Mouse (Mus musculus) MEL (cell line): ENCODE measurements around the gene Spns2. TPM values are rescaled to one million over a fixed set of nuclear protein-coding genes. Genes with fewer than 3 reads are reported as not detected.

Experiments used
- DNase-seq: peaks from one replicate; pipeline ENCODE4 v3.0.0; 2011; ENCODE audit warnings: low read depth, low spot score
- H3K27ac ChIP-seq: 2 replicates; pipeline ENCODE4 v1.5.1; 2012; ENCODE audit warnings: low read depth, mild to moderate bottlenecking, control low read depth, low read length, moderate library complexity; ENCODE audit not compliant: control insufficient read depth
- H3K27me3 ChIP-seq, 2 experiments: fragments of 150-350 bp in 1 of 2; sonication (generic) in 1 of 2; 2 replicates each; pipeline ENCODE4 v1.6.1; 2012; ENCODE audit warnings: low read length in 2 of 2, mild to moderate bottlenecking in 2 of 2, improper control_type of control experiment in 1 of 2, moderate library complexity in 1 of 2; ENCODE audit not compliant: insufficient read depth in 2 of 2, control insufficient read depth in 1 of 2
- H3K36me3 ChIP-seq, 2 experiments: 2 replicates each; pipeline ENCODE4 v1.6.1; 2012 to 2014; ENCODE audit warnings: low read length in 2 of 2, improper control_type of control experiment in 1 of 2, inconsistent platforms in 1 of 2, mild to moderate bottlenecking in 1 of 2; ENCODE audit not compliant: insufficient read depth in 2 of 2, control insufficient read depth in 1 of 2
- H3K4me1 ChIP-seq, 2 experiments: fragments of 150-350 bp in 1 of 2; sonication (generic) in 1 of 2; 2 replicates each; pipeline ENCODE4 v1.6.1; 2012; ENCODE audit warnings: low read length in 2 of 2, improper control_type of control experiment in 1 of 2, mild to moderate bottlenecking in 1 of 2; ENCODE audit not compliant: insufficient read depth in 2 of 2, control insufficient read depth in 1 of 2
- H3K4me3 ChIP-seq, 2 experiments: fragments of 150-350 bp in 1 of 2; sonication (generic) in 1 of 2; 2 replicates each; pipeline ENCODE4 v1.5.1; 2012; ENCODE audit warnings: low read depth in 2 of 2, low read length in 2 of 2, mild to moderate bottlenecking in 2 of 2, moderate library complexity in 2 of 2, control low read depth in 1 of 2, improper control_type of control experiment in 1 of 2; ENCODE audit not compliant: control insufficient read depth in 1 of 2, insufficient read depth in 1 of 2
- H3K79me2 ChIP-seq: 2 replicates; pipeline ENCODE4 v1.6.1; 2012; ENCODE audit warnings: mild to moderate bottlenecking, low read length, moderate library complexity; ENCODE audit not compliant: control insufficient read depth, poor library complexity, insufficient read depth
- H3K9ac ChIP-seq: 2 replicates; pipeline ENCODE4 v1.6.1; 2012; ENCODE audit warnings: low read depth, mild to moderate bottlenecking, control low read depth, low read length, moderate library complexity; ENCODE audit not compliant: control insufficient read depth, poor library complexity, severe bottlenecking
- H3K9me3 ChIP-seq: fragments of 150-350 bp; sonication (generic); replicated peaks from 2 replicates; pipeline ENCODE4 v1.6.1; 2012; ENCODE audit warnings: mild to moderate bottlenecking, low read length, improper control_type of control experiment, moderate library complexity; ENCODE audit not compliant: insufficient read depth
- BHLHE40 ChIP-seq: IDR thresholded peaks from 2 replicates; pipeline ENCODE4 v1.6.1; 2012; ENCODE audit warnings: low read depth, mild to moderate bottlenecking, inconsistent platforms, low read length, improper control_type of control experiment, borderline replicate concordance
- CHD2 ChIP-seq: IDR thresholded peaks from 2 replicates; pipeline ENCODE4 v1.6.1; 2011; ENCODE audit warnings: low read length, improper control_type of control experiment
- ELF1 ChIP-seq: IDR thresholded peaks from 2 replicates; pipeline ENCODE4 v1.6.1; 2014; ENCODE audit warnings: low read depth, mild to moderate bottlenecking, inconsistent platforms, low read length, improper control_type of control experiment, moderate library complexity
- ETS1 ChIP-seq: IDR thresholded peaks from 2 replicates; pipeline ENCODE4 v1.6.1; 2012; ENCODE audit warnings: low read depth, mild to moderate bottlenecking, inconsistent platforms, low read length, improper control_type of control experiment, moderate library complexity
- GATA1 ChIP-seq: IDR thresholded peaks from 2 replicates; pipeline ENCODE4 v1.6.1; 2011; ENCODE audit warnings: low read depth, low read length, improper control_type of control experiment
- MXI1 ChIP-seq: IDR thresholded peaks from 2 replicates; pipeline ENCODE4 v1.6.1; 2011; ENCODE audit warnings: mild to moderate bottlenecking, low read depth, low read length, improper control_type of control experiment
- NELFE ChIP-seq: IDR thresholded peaks from 2 replicates; pipeline ENCODE4 v1.6.1; 2011; ENCODE audit warnings: low read depth, low read length, improper control_type of control experiment
- NRF1 ChIP-seq: IDR thresholded peaks from 2 replicates; pipeline ENCODE4 v1.6.1; 2014; ENCODE audit warnings: low read depth, mild to moderate bottlenecking, inconsistent platforms, low read length, improper control_type of control experiment, moderate library complexity; ENCODE audit not compliant: poor library complexity, insufficient read depth, severe bottlenecking
- POLR2A ChIP-seq, 2 experiments: IDR thresholded peaks; 2 replicates each; pipeline ENCODE4 v1.6.1; 2011 to 2012; ENCODE audit warnings: low read length in 2 of 2, mild to moderate bottlenecking in 2 of 2, control low read depth in 1 of 2, improper control_type of control experiment in 1 of 2, low read depth in 1 of 2, moderate library complexity in 1 of 2; ENCODE audit not compliant: control insufficient read depth in 1 of 2, insufficient read depth in 1 of 2, poor library complexity in 1 of 2
- POLR2AphosphoS2 ChIP-seq: IDR thresholded peaks from 2 replicates; pipeline ENCODE4 v1.6.1; 2011; ENCODE audit warnings: low read length, improper control_type of control experiment
- POLR2AphosphoS5 ChIP-seq: IDR thresholded peaks from 2 replicates; pipeline ENCODE4 v1.6.1; 2012; ENCODE audit warnings: low read depth, borderline replicate concordance, mild to moderate bottlenecking, inconsistent platforms, low read length, moderate library complexity, mixed read lengths
- RCOR1 ChIP-seq: IDR thresholded peaks from 2 replicates; pipeline ENCODE4 v1.6.1; 2012; ENCODE audit warnings: low read depth, mild to moderate bottlenecking, inconsistent platforms, low read length, improper control_type of control experiment
- SMC3 ChIP-seq: IDR thresholded peaks from 2 replicates; pipeline ENCODE4 v1.6.1; 2011; ENCODE audit warnings: low read depth, low read length, improper control_type of control experiment
- TCF12 ChIP-seq: IDR thresholded peaks from 2 replicates; pipeline ENCODE4 v1.6.1; 2014; ENCODE audit warnings: low read depth, mild to moderate bottlenecking, inconsistent platforms, low read length, improper control_type of control experiment, moderate library complexity
- UBTF ChIP-seq: IDR thresholded peaks from 2 replicates; pipeline ENCODE4 v1.6.1; 2012; ENCODE audit warnings: low read depth, mild to moderate bottlenecking, inconsistent platforms, low read length, improper control_type of control experiment, moderate library complexity, borderline replicate concordance; ENCODE audit not compliant: insufficient read depth
- USF1 ChIP-seq: IDR thresholded peaks from 2 replicates; pipeline ENCODE4 v1.6.1; 2014; ENCODE audit warnings: low read depth, mild to moderate bottlenecking, inconsistent platforms, low read length, improper control_type of control experiment, moderate library complexity
- ZC3H11A ChIP-seq: IDR thresholded peaks from 2 replicates; pipeline ENCODE4 v1.6.1; 2012; ENCODE audit warnings: low read depth, mild to moderate bottlenecking, inconsistent platforms, low read length, improper control_type of control experiment
- ZKSCAN1 ChIP-seq: IDR thresholded peaks from 2 replicates; pipeline ENCODE4 v1.6.1; 2012; ENCODE audit warnings: low read depth, mild to moderate bottlenecking, inconsistent platforms, low read length, improper control_type of control experiment, moderate library complexity
- ZMIZ1 ChIP-seq: IDR thresholded peaks from 2 replicates; pipeline ENCODE4 v1.6.1; 2012; ENCODE audit warnings: low read depth, mild to moderate bottlenecking, inconsistent platforms, low read length, improper control_type of control experiment, moderate library complexity
- polyA plus RNA-seq, 2 experiments: library from polyadenylated mRNA; stranded (reverse) in 1 of 2; unstranded in 1 of 2; fragments of >175 nt in 1 of 2; fragments of >200 nt in 1 of 2; gene quantifications; 2 replicates each; pipeline versions ENCODE4 v1.2.1 to v1.2.4; 2012; ENCODE audit warnings: low replicate concordance in 2 of 2, low read depth in 1 of 2; ENCODE audit not compliant: insufficient read length in 2 of 2, insufficient read depth in 1 of 2, missing spikeins in 1 of 2
- total RNA-seq: library from RNA; depleted of rRNA; stranded (reverse); fragments of 300-350 nt; gene quantifications from 2 replicates; pipeline ENCODE4 v1.2.3, GENCODE M21; 2012

Spns2 gene
- total and polyA plus RNA-seq, 3 experiments, result 0.58 to 3.0 TPM; not detected in 1

- no peak for DNase-seq
- H3K27me3 ChIP-seq, result no peaks in the 10 kb centered on the region
- no peaks in the 10 kb centered on the region for H3K79me2 ChIP-seq
- H3K9me3 ChIP-seq, result no peaks in the 10 kb centered on the region
- H3K27ac ChIP-seq, result no peak overlapping the region
- TF ChIP-seq CHD2 (no peak), USF1 (no peak), NRF1 (no peak), RCOR1 (no peak), BHLHE40 (no peak), ZC3H11A (no peak), MXI1 (no peak), UBTF (no peak), SMC3 (no peak), ETS1 (no peak), ELF1 (no peak), ZMIZ1 (no peak), NELFE (no peak), TCF12 (no peak), POLR2AphosphoS5 (no peak), POLR2AphosphoS2 (no peak), POLR2A (IDR thresholded peaks at IDR 0.05; ENCODE audit: control insufficient read depth in 1 of 2, insufficient read depth in 1 of 2, low read depth in 1 of 2, low read length in 2 of 2, poor library complexity in 1 of 2) (no peak), GATA1 (no peak)
- H3K4me1 ChIP-seq, result no peaks in the 10 kb centered on the region
- no peak overlapping the region for H3K9ac ChIP-seq
- H3K36me3 ChIP-seq, result no peaks in the 10 kb centered on the region
- no peak overlapping the region for H3K4me3 ChIP-seq
Measured at GRCm38 (mm10) chr11:72518449-72518848, 28.7 kb upstream of the Spns2 start.

GRCm38 (mm10) chr11:72514967-72515366 is 25.3 kb upstream of the Spns2 start:
- Histone ChIP-seq H3K27me3 (no peaks in the 10 kb centered on the region), H3K9ac (no peak overlapping the region), H3K79me2 (no peaks in the 10 kb centered on the region), H3K27ac (no peak overlapping the region), H3K4me1 (no peaks in the 10 kb centered on the region), H3K9me3 (no peaks in the 10 kb centered on the region), H3K36me3 (no peaks in the 10 kb centered on the region), H3K4me3 (no peak overlapping the region)
- no peak for DNase-seq
- no peak for TF ChIP-seq ZKSCAN1
- TF ChIP-seq BHLHE40, result no peak
